Mouse (Mus musculus): ENCODE results near the gene Hhipl2. TPM values are rescaled to one million over a fixed set of nuclear protein-coding genes. Genes with fewer than 3 reads are reported as not detected.
"Not testable (repeated sequence)": the region's sequence is repeated elsewhere in the genome, so short reads cannot be mapped to it uniquely, and the experiment has no call there.

The Hhipl2 gene
- not detected for total RNA-seq (2022)

DNA sequence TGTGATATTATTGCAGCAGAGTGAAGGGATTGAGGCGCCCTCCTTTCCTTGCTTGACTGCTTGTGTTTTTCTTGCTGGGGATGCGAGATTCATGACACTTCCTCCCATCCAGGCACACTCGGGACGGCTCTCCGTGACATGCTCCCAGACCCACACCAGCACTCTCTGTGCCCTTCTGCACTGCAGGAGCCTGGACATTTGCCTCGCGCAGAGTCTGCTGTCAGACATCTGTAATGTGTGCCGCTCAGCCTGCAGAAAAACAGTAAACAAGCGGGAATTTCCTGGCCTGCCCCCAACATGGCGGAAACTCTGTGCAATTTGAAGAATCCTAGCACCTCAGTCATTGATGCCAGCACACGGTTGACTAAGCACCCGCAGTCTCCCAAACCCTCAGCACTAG lies at the start of gene Hhipl2:
TSS of gene Hhipl2 (plus strand) at position 343 of the 400 bp plus-strand sequence.
- no peak for DNase-seq (ENCODE audit: low spot score)

DNA sequence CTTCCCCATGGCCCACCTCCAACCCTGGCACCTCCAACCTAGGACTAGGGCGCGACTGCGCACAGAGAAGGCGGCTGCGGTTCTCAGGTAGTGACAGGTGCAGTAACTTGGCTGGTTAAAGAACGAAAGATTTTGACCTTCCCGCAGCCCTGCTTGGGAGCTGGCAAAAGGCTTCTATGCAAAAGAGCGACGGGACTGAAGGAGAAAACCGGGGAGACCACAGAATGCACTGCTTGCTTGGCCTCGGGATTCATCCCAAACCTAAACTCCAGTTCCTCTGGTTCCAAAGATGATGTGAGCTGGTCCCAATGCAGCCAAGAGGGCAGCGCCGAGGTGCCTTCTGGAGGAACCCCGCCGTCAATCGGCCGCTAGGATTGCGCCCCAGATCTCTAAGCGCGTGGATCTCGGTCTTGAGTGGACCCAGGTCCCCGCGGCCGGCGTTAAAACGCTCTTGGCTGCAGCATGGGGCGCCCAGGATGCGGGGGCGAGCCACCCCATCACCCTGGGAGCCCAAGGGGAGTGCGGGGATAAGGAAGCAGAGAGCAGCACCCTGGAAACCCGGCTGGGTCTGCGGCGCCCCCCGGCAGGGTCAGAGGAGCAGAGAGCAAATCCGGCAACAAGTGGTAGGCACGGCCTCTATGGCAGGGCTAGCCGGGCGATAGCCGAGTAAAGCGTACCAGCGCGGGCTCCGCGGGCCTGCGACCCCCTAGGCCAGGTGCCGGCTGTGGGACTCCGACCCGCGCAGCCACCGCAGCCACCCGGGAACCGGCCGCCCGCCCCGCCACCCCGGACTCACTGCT lies 49.2 kb upstream of the Hhipl2 start:
- DNase-seq (ENCODE audit: low spot score) = no peak

DNA sequence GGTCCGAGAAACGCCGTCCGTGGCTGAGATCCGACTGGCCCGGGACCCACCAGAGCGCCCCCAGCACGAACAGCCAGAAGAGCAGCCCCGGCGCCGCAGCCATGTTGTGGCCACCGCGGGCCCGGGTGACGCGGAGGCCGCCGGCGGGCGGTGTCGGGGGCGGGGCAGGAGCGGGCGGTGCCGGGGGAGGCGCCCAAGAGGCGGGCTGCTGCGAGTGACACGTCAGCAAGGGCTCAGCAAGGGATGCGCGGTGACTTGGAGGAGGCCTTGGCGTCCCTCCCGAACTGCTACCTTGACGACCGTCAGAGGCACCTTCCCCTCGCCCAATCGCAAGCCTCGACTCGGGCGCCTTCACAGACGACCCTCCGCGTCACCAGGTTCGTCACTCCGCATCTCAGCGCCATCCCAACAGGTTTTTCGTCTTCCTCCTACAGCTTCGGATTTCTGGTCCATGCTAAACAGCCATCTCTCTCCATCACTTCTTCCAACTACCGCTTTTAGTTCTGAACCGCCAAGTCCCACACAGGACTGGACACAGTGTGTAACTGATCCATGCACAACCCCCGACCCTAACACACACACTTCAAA lies 48.5 kb upstream of the Hhipl2 start, which contains the start of gene Mia3:
TSS of gene Mia3 (minus strand) at position 127 of the 588 bp plus-strand sequence.
- DNase-seq (ENCODE audit: low spot score) = peak; percentile 91

DNA sequence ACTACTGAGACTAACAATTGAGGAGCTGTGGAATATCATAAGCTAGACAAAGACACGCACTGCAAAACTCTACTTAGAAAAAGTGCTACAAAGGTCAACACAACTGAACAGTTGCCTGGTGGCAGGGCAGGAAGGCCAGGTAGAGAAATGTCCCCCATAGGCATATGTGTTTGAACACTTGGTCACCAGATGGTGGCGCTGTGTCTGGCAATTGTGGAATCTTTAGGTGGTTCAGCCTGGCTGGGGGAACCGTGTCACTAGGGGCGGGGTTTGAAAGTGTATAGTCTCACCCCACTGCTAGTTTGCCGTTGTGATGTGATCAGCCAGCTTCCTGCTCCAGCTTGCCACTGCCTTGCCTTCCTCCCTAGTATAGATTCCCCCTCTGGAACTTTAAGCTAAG lies 43.3 kb upstream of the Hhipl2 start:
- no peak for DNase-seq (ENCODE audit: low spot score)

DNA sequence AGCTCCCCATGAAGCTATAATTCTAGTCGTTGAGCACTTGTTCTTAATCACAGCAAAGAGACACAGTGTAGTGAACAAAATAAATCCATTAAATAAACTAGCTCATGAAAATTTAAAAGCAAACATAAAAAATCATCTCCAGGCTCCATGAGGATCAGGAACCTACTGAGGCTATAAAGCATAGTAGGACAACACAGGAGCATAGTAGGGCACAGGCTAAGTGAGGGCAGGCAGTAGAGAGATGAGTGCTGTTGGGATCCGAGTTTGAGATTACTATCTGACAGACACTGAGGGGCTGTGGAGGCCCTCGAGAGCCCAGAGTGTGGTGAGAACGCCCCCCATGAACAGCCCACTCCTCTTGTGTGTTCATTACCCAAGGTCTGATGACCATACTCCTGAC lies 41.0 kb upstream of the Hhipl2 start:
- DNase-seq (ENCODE audit: low spot score) = no peak

DNA sequence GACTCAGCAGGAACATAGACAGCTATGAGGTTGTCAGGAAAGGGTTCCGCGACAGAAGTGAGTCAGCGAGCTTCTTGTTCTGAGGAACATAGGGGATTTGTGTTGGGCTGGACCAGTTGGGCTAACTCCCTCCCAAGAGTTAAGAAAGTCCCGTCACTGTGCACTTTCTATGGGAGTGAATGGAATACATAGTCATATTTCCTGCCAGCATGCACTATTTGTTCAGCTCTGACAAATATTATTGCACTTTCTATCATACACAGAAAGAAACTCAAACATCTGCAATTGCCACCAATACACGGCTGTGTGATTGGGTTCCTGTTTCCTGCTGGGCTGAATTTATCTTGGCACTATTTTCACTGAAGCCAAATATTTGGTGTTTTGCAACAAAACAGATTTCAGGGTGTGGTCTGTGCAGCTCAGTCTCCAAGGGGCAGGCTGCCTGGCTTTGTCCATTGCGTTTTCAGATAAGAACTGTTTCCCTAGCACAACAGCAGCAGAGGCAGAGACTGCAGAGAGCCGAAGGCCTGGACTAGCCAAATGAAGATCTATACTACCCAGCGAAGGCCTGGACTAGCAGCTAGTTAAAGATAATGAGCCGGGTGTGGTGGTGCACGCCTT lies 39.6 kb upstream of the Hhipl2 start:
- DNase-seq (ENCODE audit: low spot score) = peak; percentile 48

DNA sequence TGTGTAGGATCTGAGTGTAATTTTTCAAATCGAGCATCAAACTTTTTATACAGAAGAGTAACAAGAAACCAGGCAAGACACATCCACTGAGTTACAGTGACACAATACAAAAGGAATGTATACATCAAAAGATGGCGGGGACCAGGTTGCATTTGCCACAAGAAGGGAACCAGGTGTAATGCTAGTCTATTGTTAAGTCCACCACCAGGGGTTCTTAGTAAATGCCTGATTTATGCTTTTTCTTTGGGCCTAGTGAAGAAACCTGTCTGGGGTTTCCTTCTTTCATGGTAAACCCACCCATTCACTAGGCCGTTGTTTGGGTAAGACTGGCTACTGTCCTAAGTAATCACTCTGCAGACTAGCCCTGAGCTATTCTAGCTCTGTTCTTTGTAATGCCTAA lies 38.6 kb upstream of the Hhipl2 start:
- not testable (repeated sequence) for DNase-seq (ENCODE audit: low spot score)

DNA sequence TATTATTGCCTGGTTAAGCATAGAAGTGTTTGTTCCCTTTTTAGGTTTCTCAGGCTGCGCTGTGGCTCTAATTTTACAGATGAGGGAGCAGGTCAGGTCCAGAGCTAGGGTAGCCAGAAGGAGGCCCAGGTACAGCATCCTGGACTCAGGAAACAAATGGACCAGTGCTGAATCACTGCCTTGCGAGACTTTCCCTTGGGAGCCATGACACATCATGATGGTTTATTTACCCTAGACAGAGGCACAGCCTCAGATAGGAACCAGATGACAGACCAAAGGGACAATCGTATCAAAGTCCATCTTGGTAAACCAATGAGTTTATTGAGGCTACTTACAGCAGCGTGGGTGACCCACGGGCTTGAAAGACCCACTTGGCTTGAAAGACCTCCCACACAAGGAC lies 36.2 kb upstream of the Hhipl2 start:
- no peak for DNase-seq (ENCODE audit: low spot score)

DNA sequence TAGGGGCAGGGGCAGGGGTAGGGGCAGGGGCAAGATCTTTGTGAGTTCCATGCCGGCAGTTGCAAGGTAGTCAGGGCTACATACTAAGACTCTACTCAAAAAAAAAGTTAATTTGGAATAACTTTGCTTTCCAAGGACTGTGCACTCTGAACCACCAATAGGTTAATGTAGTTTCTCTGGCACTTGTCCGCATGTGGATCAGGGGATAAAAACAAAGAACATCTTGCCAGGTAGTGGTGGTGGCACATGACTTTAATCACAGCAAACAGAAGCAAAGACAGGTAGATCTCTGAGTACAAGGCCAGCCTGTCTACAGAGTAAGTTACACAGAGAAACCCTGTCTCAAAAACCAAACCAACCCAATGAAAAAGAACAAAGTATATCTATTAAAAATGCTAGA lies 35.4 kb upstream of the Hhipl2 start:
- DNase-seq (ENCODE audit: low spot score) = no peak

DNA sequence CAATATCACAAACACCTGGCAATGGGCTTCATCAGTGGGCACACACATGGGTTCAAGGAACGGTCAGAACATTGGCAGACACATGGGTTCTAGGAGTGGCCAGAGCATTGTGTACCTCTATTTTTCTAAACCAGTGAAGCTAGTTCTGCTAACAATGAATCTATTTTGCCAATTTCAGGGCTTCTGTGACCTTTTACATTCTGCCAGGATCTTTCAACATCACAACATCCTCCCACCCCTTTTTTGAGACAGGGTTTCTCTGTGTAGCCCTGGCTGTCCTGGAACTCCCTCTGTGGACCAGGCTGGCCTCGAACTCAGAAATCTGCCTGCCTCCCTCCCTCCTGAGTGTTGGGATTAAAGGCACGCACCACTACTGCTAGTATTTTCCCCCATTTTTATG lies 30.6 kb upstream of the Hhipl2 start:
- DNase-seq (ENCODE audit: low spot score) = not testable (repeated sequence)

DNA sequence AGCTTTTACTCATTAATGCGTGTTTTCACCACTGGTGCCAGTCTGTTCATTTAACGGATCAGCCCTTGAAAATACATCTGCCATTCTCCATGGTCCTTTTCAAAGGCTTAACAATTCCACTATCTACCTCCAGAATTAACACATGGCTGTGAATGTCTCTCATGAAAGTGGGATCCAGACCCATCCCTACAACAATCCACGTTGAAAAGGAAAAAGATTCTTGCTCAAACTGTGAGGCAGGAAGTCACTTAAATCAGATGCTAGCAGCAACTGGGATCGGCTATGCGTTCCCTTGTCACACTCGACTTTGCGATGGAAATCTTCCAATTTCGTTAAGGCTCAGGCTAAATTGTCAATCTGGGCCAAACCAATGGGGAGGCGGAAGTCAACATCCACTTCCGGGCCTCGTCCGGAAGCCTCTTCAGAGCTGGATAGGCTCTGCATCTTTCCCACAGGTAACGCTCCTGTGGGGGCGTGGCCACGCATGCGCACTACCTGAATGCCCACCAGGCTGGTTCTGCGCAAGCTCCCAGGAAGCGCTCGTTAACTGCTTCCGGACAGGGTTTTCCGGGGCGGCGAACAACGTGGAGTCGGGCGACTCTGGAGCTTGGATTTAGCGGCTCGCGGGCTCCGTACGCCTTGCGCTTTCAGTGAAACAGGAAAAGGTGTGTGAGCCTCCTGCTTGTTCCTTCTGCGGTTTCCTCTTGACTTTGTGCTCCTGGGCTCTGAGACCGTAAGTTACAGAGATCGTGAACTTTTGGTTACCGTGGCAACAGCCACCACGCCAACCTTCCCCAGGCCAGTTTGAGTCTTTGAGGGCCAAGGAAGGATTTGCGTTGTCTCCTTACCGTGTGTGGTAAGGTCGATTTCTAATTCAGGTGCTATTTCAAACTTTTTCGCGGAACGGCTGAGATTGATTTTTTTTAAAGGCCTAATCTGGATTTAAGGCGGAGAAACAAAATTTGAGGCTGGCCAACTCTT lies 29.3 kb upstream of the Hhipl2 start, which contains the start of gene Taf1a:
TSS of gene Taf1a (plus strand) at position 556 of the 981 bp plus-strand sequence.
- DNase-seq (ENCODE audit: low spot score) = peak; percentile 88

DNA sequence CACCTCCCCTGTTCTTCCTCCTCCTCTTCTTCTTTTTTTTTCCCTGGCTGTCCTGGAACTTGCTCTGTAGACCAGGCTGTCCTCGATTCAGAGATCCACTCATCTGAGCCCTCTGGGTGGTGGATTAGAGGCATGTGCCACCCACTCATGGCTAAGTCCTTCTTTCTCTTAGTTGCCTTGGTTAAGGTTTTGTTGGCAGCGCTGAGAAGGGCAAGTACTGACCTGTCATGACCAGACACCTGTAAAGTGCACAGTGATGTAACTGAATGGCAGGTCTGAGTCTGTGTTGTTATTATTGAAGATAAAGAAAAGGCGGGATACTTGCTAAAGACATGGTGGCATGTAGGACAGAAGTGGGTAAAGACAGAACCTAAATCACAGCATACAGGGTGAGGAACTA lies 14.6 kb upstream of the Hhipl2 start:
- DNase-seq (ENCODE audit: low spot score) = no peak

DNA sequence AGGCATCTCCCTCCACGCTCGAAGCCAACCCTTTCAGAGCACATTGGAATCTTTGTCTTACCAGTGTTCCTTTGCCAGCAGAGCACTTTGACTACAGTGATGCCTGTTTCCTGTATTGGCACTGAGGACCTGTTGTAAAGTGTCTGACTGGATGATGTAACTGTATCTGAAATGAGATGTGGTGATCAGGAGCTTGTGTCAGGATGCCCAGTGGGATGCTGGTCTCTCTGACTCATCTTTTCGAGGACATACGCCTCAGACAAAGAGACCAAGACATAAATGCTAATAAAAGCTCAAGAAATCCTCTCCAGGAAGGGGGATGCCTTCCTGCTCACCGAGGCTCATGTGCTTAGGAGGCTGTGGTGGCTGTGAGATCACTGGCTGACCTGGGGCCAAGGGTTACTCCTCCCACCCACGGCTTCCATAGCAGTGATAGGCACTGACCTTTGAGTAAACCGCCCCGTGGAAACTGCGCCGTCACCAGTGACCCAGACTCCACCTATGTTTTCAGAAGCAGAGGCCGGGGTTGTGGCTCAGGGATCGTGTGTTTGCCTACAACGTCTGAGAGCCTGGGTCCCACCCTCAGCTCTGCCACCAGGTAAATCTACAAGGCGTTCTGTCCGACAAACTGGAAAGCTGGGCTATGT lies 3.8 kb upstream of the Hhipl2 start:
- no peak for DNase-seq (ENCODE audit: low spot score)

DNA sequence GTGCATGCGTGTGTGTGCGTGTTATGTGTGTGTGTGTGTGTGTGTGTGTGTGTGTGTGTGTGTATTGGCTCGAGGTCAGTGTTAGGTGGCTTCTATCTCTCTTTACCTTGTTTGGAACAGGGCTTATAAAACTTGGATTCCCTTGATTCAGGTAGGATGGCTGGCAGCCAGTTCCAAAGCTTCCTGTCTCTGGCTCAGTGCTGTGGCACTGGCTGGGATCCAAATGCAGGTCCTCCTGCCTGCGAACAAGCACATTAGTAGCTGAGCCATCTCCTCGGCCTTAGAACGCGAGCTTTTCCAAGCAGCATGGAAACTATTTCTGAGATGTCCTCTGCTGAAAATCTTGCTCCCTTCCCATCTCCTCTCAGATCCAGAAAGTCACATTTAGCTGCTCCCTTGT lies 1.7 kb downstream of the Hhipl2 start:
- DNase-seq (ENCODE audit: low spot score) = no peak

DNA sequence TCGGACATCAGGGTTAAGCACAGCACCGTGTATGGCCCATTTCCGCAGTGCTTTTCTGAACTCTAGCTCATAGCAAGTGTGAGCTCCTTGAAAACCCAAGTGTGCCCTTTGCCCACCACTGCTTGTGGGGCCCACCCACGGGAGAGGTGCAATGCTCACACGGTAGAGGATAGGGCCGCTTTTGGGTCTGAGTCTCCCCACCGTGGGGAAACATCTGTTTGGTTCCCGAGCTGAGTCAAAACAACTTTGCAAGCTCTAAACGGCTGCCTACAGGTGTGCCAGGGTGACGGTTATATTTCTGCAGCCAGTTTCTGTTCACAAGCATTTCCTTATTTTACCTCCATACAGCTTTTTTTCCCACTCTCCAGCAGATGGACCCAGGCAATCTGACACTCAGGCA lies 2.3 kb downstream of the Hhipl2 start:
- no peak for DNase-seq (ENCODE audit: low spot score)

DNA sequence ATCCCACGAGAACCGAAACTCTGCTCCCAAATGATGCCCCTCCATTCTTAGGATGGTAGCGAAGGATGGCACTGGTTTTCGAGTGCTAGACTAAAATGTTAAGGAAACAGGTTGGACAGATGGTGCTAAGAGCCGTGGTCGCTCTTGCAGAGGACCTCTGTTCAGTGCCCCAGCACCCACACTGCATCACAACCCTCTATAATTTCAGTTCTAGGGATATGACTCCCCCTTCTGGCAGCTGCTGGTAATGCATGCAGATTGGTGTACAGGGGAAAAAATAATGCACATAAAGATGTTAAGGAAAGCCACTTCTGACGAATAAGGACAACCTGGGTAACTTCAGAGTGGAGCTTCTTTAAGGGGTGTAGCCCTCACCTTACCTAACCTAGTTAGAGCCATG lies 6.1 kb downstream of the Hhipl2 start:
- DNase-seq (ENCODE audit: low spot score) = no peak

DNA sequence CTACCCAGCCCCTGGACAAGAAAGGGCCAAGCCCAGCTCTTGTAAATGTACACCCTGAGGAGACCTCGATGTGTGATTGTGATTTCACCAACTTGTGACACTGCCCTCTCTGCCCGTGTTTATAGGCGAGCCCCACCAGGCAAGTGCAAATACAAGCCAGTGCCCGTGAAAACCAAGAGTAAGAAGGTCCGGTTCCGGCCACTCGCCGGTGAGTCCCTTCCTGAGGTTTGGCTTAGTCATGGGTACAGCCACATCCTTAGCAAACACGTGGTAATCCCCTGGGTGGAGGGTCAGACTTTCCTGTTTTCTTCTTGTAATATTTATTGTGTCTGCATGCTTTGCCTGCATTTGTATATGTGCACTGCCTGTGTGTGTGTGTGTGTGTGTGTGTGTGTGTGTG lies 16.9 kb downstream of the Hhipl2 start:
- no peak for DNase-seq (ENCODE audit: low spot score)

DNA sequence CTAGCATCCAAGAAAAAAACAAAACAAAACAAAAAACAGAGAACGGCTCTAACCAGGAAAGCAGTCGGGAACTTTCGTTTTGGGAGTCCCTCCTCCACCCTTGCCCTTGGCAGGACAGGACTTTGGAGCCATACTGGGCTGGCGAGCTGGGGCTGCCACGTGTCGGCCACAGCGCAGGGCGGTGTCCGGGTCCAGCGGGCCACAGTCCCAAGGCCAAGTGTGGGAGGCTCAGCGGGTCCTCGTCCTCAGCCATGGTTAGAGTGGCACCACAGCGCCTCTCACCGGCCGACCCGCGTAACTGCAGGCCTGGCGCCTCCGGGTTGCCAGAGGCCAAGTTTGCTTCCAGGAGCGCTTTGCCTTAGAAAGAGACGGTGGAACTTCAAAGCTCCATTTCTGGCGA lies 21.0 kb downstream of the Hhipl2 start:
- peak; percentile 89 for DNase-seq (ENCODE audit: low spot score)

DNA sequence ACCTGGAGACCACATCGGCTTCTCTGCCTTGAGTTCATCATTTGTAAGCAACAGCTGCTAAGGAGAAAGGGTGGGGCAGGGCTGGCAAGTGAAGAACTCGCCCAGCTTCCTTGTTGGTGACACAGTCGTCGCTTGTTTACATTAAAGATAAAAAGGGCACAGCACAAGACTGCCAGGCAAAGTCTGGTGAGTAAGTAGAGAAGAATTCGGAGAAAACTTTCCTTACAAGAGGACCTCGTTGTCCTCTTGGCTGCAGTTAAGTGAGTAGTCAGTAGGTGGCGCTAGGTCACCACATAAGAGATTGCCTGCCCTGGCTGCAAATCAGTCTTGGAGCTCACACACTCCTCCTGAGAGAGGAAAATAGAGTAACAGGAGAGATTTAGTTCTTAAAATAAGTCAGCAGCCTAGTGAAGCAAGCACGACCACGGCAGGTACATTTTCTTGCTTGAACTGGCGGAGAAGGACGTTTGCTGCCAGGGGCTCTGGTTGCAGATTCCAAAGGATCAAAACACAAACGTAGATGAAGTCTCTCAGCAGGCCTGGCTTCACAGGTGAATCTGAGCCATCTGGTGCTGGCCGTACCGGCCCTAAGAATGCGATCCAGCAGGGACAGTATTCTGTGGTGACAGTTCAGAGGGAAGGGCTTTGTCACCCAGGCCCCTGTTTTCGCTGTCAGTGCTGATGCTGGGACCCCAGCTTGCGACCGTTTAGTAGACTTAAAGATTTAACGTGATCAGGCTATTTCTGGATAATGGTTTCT lies 24.2 kb downstream of the Hhipl2 start:
- peak; percentile 77 for DNase-seq (ENCODE audit: low spot score)

DNA sequence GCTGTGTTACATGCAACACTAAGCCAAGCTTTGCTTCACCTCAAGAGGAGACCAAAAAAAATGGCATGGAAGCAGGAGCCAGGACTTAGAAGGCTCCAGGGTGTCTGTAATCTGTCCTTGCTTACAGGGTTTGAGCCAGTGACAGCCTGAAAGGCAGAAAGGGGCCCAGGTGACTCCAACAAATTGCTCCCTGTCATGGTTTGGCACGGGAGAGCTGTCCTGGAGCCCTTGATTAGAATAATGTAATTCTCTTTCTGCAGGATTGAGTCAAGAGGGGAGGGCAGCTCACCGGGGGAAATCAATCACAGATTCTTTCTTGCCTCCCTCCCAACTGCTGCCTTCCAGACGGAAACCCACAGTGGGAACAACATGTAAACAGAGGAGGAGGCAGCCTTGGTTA lies 35.1 kb downstream of the Hhipl2 start:
- no peak for DNase-seq (ENCODE audit: low spot score)
